Mouse (Mus musculus): ENCODE results near the gene 6030408B16Rik. TPM values are rescaled to one million over a fixed set of nuclear protein-coding genes. Genes with fewer than 3 reads are reported as not detected.

The 6030408B16Rik gene
- polyA plus RNA-seq, 1 experiment from 2014 or later = 0.25 TPM

DNA sequence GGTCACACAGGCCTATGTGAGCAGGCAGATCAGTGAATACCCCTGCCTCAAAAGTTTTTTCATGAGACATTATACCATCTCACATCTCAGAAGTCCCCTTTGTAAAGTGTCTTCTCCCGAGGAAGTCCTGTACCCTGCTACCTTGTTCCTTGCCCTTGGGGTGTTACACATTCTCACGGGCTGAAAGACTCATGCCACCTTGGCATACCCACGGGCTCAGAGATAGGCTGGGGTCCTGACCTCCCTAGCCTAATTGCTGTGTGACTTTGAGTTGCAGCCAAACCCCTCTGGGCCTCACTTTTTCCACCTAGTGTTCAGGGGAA lies 39.5 kb upstream of the 6030408B16Rik start:
- H3K4me2 ChIP-seq (ENCODE audit: low read length) = peak overlapping the region; percentile 91
- 26% methylated on average over 3 of the region's 3 CpGs for WGBS
- DNase-seq (ENCODE audit: low spot score) (no peak), ATAC-seq (peak; percentile 54)
- H3K4me3 ChIP-seq (ENCODE audit: low read depth, low read length) = peak overlapping the region; percentile 58
- 0 out of 2 replicates have a peak, but pooled peaks cover 3% of the 10 kb centered on the region for H3K4me1 ChIP-seq (ENCODE audit: control insufficient read depth, insufficient read depth, low read length)
- H3K27ac ChIP-seq (ENCODE audit: low read depth, low read length) = no peak overlapping the region
- H3K9ac ChIP-seq (ENCODE audit: low read length) = peak overlapping the region; percentile 81; the same call in 1 of the 2 replicates
- no peaks in the 10 kb centered on the region for H3K27me3 ChIP-seq (replicated peaks; ENCODE audit: control insufficient read depth, insufficient read depth, low read length)
- H3K9me3 ChIP-seq (replicated peaks; ENCODE audit: control insufficient read depth, low read length) = no peaks in the 10 kb centered on the region
- H3K36me3 ChIP-seq (ENCODE audit: control insufficient read depth, insufficient read depth, low read length) = no peaks in the 10 kb centered on the region

DNA sequence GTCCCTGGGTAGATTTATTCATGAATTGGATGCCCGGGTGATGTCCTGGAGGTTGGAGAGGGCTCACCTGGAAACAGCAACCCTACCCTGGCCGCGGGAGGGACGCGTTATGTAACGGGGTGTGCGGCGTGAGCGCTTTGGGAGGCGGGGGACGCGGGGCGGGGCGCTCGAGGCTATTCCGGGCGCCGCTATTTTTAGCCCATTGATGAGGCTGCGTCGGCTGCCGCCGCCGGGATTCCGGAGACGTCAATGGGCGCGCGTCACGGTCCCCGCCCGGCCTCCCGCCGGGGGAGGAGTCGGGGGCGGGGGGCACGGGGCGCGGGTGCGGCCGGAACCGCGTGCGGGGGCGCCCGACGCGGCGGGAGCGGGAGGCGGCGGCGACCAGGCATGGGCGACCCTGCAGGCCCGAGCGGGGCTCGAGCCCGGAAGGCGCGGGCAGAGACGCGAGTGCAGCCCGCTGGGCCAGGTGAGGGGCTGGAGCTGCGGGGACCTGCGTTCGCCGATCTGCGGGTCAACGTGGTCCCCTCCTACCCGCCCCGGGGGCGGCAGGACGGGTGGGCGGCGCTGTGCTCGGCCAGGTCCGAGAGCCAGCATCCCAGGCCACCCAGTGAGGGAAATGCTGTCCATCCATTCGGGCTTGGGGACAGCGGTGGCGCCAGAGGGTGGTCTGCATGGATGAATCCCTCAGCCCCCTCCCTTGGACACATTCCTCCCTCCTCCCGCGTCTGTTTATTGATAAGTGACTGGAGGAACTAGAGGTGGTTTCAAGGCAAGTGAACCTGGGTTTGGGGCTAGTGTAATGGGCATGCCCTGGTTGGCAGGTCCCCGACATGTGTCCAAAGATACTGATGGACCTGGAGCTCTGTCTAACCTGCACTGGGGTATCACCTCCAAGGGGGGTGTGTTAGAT lies 38.9 kb upstream of the 6030408B16Rik start, which contains the start of gene Nr4a1:
TSS of gene Nr4a1 (plus strand) at position 384 of the 910 bp plus-strand sequence.
- 1% methylated on average over 52 of the region's 82 CpGs for WGBS
- DNase-seq (ENCODE audit: low spot score) (peak; percentile 73), ATAC-seq (peak; percentile 76)
- Histone ChIP-seq H3K27me3 (replicated peaks; ENCODE audit: control insufficient read depth, insufficient read depth, low read length) (no peaks in the 10 kb centered on the region), H3K4me3 (ENCODE audit: low read depth, low read length) (peak within 1 kb of the TSS; percentile 58), H3K9ac (ENCODE audit: low read length) (peak within 1 kb of the TSS; percentile 81), H3K36me3 (ENCODE audit: control insufficient read depth, insufficient read depth, low read length) (no peaks in the 10 kb centered on the region), H3K4me2 (ENCODE audit: low read length) (peak within 1 kb of the TSS; percentile 91), H3K4me1 (ENCODE audit: control insufficient read depth, insufficient read depth, low read length) (0 out of 2 replicates have a peak, but pooled peaks cover 3% of the 10 kb centered on the region), H3K27ac (ENCODE audit: low read depth, low read length) (no peak within 1 kb of the TSS), H3K9me3 (replicated peaks; ENCODE audit: control insufficient read depth, low read length) (no peaks in the 10 kb centered on the region)

DNA sequence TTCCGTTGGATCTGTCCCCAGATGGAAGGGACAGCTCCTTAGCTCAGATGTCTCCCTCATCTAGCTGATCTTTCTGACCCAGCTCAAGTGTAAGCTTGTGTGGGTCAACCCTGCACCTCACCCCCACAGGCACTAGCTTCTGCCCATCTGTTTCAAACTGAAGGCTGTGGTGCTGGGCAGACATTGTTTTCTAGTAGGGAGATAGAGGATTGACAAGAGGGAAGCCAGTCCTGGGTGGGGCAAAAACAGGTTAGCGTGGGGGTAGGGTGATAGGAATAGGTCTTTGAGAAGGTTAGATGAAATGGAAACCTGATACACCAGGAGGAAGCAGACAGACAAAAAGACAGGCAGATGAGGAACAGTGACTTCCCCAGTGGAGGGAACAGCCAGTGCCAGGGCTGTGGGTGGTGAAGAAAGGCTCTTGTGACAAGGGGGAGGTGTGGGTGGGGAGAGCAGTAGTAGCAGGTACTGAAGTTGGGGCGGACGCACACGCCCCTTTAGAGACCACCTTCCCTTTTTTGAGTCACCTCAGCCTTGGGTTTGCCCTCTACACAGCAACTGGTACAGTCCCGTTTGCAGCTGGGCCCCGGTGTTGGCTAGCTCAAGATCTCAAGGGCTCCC lies 37.1 kb upstream of the 6030408B16Rik start:
- H3K27me3 ChIP-seq (replicated peaks; ENCODE audit: control insufficient read depth, insufficient read depth, low read length) = no peaks in the 10 kb centered on the region
- no peak overlapping the region for H3K4me3 ChIP-seq (ENCODE audit: low read depth, low read length)
- ATAC-seq (no peak), DNase-seq (ENCODE audit: low spot score) (no peak)
- H3K4me2 ChIP-seq (ENCODE audit: low read length) = no peak overlapping the region
- no peak overlapping the region for H3K27ac ChIP-seq (ENCODE audit: low read depth, low read length)
- 0 out of 2 replicates have a peak, but pooled peaks cover 3% of the 10 kb centered on the region for H3K4me1 ChIP-seq (ENCODE audit: control insufficient read depth, insufficient read depth, low read length)
- H3K9me3 ChIP-seq (replicated peaks; ENCODE audit: control insufficient read depth, low read length) = no peaks in the 10 kb centered on the region
- H3K9ac ChIP-seq (ENCODE audit: low read length) = no peak overlapping the region
- H3K36me3 ChIP-seq (ENCODE audit: control insufficient read depth, insufficient read depth, low read length) = no peaks in the 10 kb centered on the region
- WGBS = 84% methylated on average over 7 of the region's 7 CpGs

DNA sequence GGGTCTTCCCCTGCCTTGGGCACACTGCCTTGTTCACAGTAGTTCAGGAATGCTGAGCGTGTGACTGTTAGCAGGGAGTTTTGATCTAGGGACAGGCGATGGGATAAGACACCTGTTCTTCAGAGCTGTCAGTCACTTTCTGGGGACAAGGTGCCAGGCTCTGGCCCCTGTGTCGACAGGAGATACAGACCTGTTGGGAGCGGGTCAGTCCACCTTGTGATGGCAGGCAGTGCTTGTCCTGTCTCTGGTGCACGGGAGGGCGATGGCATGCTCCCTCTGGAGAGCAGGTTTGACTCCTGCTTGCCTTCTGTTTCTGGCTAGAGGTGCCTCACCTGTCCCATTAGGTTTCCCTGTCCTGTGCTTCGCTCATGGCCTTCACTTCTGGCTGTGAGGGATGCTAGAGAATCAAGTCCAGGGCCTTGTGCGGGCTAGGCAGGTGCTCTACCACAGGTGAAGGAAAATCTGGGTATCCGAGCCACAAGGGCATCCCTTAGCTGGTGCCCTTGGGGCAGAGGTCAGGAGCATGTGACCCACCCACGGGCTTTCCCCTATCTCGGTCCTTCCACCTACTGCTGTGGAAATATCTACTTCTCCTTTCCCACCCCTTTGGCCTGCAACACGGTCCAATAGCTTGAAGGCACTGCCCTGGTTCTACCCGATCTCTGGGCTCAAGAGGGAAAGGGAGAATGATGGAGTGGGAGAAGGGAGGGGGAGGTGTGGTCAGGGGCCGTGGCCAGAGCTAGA lies 36.4 kb upstream of the 6030408B16Rik start:
- WGBS = 80% methylated on average over 14 of the region's 14 CpGs
- ATAC-seq (no peak), DNase-seq (ENCODE audit: low spot score) (no peak)
- Histone ChIP-seq H3K4me1 (ENCODE audit: control insufficient read depth, insufficient read depth, low read length) (0 out of 2 replicates have a peak, but pooled peaks cover 3% of the 10 kb centered on the region), H3K27me3 (replicated peaks; ENCODE audit: control insufficient read depth, insufficient read depth, low read length) (no peaks in the 10 kb centered on the region), H3K4me2 (ENCODE audit: low read length) (no peak overlapping the region), H3K9me3 (replicated peaks; ENCODE audit: control insufficient read depth, low read length) (no peaks in the 10 kb centered on the region), H3K27ac (ENCODE audit: low read depth, low read length) (no peak overlapping the region), H3K4me3 (ENCODE audit: low read depth, low read length) (no peak overlapping the region), H3K36me3 (ENCODE audit: control insufficient read depth, insufficient read depth, low read length) (no peaks in the 10 kb centered on the region), H3K9ac (ENCODE audit: low read length) (no peak overlapping the region)

DNA sequence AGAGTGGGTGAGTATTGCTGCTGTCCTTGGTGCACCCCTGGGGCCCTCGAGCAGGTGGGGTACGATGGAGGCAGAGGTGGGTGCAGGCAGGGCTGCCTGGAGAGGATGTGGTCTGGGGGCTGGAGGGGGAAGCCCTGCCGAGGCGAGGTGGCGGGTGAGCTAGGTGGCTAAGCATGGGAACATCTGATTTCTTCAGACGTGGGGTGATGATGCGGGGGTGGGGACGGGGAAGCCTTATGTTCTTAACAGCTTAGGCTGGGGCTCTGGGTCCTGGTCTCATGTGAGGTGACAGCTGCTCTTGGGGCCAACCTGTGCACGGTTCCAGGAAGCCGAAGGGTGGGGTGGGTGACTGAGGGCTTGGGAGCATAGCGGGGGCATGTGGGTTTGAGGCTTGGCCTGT lies 34.6 kb upstream of the 6030408B16Rik start:
- H3K9me3 ChIP-seq (replicated peaks; ENCODE audit: control insufficient read depth, low read length) = no peaks in the 10 kb centered on the region
- H3K4me2 ChIP-seq (ENCODE audit: low read length) = no peak overlapping the region
- WGBS = 88% methylated on average over 11 of the region's 11 CpGs
- H3K4me1 ChIP-seq (ENCODE audit: control insufficient read depth, insufficient read depth, low read length) = 0 out of 2 replicates have a peak, but pooled peaks cover 3% of the 10 kb centered on the region
- no peak for ATAC-seq
- no peaks in the 10 kb centered on the region for H3K36me3 ChIP-seq (ENCODE audit: control insufficient read depth, insufficient read depth, low read length)
- H3K4me3 ChIP-seq (ENCODE audit: low read depth, low read length) = no peak overlapping the region
- H3K27ac ChIP-seq (ENCODE audit: low read depth, low read length) = no peak overlapping the region
- H3K9ac ChIP-seq (ENCODE audit: low read length) = no peak overlapping the region
- no peaks in the 10 kb centered on the region for H3K27me3 ChIP-seq (replicated peaks; ENCODE audit: control insufficient read depth, insufficient read depth, low read length)
- DNase-seq (ENCODE audit: low spot score) = no peak

DNA sequence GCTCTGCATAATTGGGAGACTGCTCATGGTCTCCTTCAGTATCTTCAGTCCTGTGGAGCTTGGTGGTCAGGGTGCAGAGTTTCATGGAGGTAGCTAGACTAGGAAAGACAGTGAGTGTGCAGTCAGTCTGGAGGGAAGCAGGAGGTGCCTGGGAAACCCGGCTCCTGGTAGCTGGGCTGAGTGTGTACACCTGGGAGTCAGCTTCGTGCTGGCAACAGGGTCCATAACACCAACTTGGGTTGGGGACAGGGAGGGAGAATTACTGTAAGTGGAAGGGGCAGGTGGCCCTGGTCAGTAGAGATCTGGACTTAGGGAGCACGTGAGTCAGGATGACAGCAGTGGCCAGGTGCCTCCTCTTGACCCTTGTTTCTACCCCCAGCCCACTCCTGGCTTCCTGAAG lies 33.1 kb upstream of the 6030408B16Rik start:
- Histone ChIP-seq H3K4me1 (ENCODE audit: control insufficient read depth, insufficient read depth, low read length) (no peaks in the 10 kb centered on the region), H3K27ac (ENCODE audit: low read depth, low read length) (no peak overlapping the region), H3K4me3 (ENCODE audit: low read depth, low read length) (no peak overlapping the region), H3K9ac (ENCODE audit: low read length) (no peak overlapping the region), H3K36me3 (ENCODE audit: control insufficient read depth, insufficient read depth, low read length) (no peaks in the 10 kb centered on the region), H3K9me3 (replicated peaks; ENCODE audit: control insufficient read depth, low read length) (no peaks in the 10 kb centered on the region), H3K27me3 (replicated peaks; ENCODE audit: control insufficient read depth, insufficient read depth, low read length) (no peaks in the 10 kb centered on the region), H3K4me2 (ENCODE audit: low read length) (no peak overlapping the region)
- ATAC-seq (no peak), DNase-seq (ENCODE audit: low spot score) (no peak)
- WGBS = 85% methylated on average over 3 of the region's 3 CpGs

DNA sequence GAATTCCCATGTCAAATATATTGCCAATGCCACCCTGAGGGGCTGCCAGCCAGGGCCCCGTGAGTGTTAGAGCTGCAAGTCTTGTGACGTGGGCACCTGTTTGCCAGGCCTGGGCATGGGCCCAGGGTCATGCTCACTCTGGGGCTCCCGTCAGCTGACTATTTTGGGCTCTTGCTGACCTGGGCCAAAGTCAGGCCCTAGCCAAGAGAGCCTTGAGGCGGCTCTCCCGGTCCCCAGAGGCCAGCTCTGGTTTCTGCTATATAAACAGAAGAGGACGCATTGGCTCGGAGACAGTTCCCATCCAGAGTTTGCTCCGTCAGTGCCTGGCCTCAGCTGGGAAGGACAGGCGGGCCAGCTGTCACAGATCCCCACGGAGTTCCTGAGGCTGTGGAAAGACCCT lies 32.6 kb upstream of the 6030408B16Rik start:
- H3K9me3 ChIP-seq (replicated peaks; ENCODE audit: control insufficient read depth, low read length) = no peaks in the 10 kb centered on the region
- H3K27ac ChIP-seq (ENCODE audit: low read depth, low read length) = no peak overlapping the region
- H3K4me3 ChIP-seq (ENCODE audit: low read depth, low read length) = no peak overlapping the region
- no peaks in the 10 kb centered on the region for H3K4me1 ChIP-seq (ENCODE audit: control insufficient read depth, insufficient read depth, low read length)
- H3K27me3 ChIP-seq (replicated peaks; ENCODE audit: control insufficient read depth, insufficient read depth, low read length) = no peaks in the 10 kb centered on the region
- WGBS = 81% methylated on average over 10 of the region's 10 CpGs
- no peaks in the 10 kb centered on the region for H3K36me3 ChIP-seq (ENCODE audit: control insufficient read depth, insufficient read depth, low read length)
- ATAC-seq (no peak), DNase-seq (ENCODE audit: low spot score) (no peak)
- H3K4me2 ChIP-seq (ENCODE audit: low read length) = no peak overlapping the region
- H3K9ac ChIP-seq (ENCODE audit: low read length) = no peak overlapping the region

DNA sequence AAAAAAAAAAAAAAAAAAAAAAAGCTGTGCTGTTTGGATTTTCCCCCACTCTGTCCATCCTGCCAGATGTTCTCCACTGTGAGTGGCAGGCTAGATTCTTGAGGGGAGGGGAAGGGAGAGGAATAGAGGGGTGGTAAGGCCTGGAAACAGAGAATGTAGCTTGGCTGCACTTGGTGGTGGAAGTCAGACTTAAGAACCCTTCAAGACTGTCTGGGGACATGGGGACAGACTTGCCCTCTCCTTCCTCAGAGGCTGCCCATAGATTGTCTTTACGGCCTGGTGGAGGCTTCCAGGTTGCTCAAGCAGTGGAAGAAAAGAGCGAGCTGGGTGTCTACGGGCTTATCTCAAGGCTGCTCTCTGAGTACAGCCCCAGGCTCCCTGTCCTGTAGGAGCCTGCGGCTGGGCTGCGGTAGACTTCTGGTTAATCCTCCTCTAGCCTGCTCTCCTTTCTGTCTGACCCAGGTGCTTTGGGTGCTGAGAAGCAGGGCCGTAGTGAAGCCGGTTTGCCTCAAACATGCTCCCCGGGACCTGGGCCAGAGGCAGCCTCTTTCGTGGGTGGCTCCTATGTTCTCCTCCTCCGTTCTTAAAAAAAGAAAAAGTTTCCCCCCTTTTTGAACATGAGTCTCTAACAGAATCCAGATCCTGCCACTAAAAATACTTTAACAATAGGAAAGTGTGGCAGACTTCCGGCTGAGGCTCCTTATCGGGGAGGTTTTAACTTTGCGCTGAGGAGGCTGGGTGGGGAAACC lies 32.0 kb upstream of the 6030408B16Rik start:
- no peaks in the 10 kb centered on the region for H3K36me3 ChIP-seq (ENCODE audit: control insufficient read depth, insufficient read depth, low read length)
- H3K27me3 ChIP-seq (replicated peaks; ENCODE audit: control insufficient read depth, insufficient read depth, low read length) = peaks cover 6% of the 10 kb centered on the region; the same call in 1 of the 2 replicates
- no peaks in the 10 kb centered on the region for H3K9me3 ChIP-seq (replicated peaks; ENCODE audit: control insufficient read depth, low read length)
- no peak overlapping the region for H3K4me2 ChIP-seq (ENCODE audit: low read length)
- no peak overlapping the region for H3K4me3 ChIP-seq (ENCODE audit: low read depth, low read length)
- no peak overlapping the region for H3K27ac ChIP-seq (ENCODE audit: low read depth, low read length)
- WGBS = 74% methylated on average over 13 of the region's 13 CpGs
- H3K9ac ChIP-seq (ENCODE audit: low read length) = no peak overlapping the region
- no peak for DNase-seq (ENCODE audit: low spot score)
- peaks cover 5% of the 10 kb centered on the region for H3K4me1 ChIP-seq (ENCODE audit: control insufficient read depth, insufficient read depth, low read length)
- no peak for ATAC-seq
